Comparison of ENCODE assay signal across 27 mouse cellular contexts in genomic region chr3:122010292-122010691, GRCm38 (mm10). TPM values are rescaled to one million over a fixed set of nuclear protein-coding genes. Genes with fewer than 3 reads are reported as not detected.
"Had no signal": no experiment of that assay in that cellular context is flagged by ENCODE, and none has a peak within 500 bp of the region (broad histone marks: within the 10 kb centered on the region; RNA-seq: fewer than 3 reads in every experiment).

No protein-coding gene starts in this region.

- H3K27ac ChIP-seq: gastrocnemius, adult 2 months; heart, embryonic 10.5 days; hindbrain, embryonic 10.5 days; hindbrain, embryonic 12.5 days; hindbrain, embryonic 14.5 days; intestine, embryonic 15.5 days; layer of hippocampus, adult 2 months; left cerebral cortex, adult 2 months; limb, embryonic 13.5 days; limb, embryonic 15.5 days; liver, embryonic 12.5 days; liver, embryonic 14.5 days had no signal

- H3K4me3 ChIP-seq: gastrocnemius, adult 2 months; heart, embryonic 10.5 days; heart, embryonic 12.5 days; hindbrain, embryonic 10.5 days; hindbrain, embryonic 12.5 days; intestine, embryonic 15.5 days; layer of hippocampus, adult 2 months; left cerebral cortex, adult 2 months; limb, embryonic 13.5 days; limb, embryonic 15.5 days; liver, embryonic 12.5 days had no signal

- H3K4me1 ChIP-seq: heart, embryonic 10.5 days; heart, embryonic 12.5 days; hindbrain, embryonic 10.5 days; hindbrain, embryonic 12.5 days; intestine, embryonic 15.5 days; limb, embryonic 13.5 days; limb, embryonic 15.5 days; liver, embryonic 12.5 days had no signal

- DNase-seq: gastrocnemius, adult 2 months; gastrocnemius, postnatal 10 days; gastrocnemius, postnatal 25 days; heart, adult 18-20 months; heart, postnatal 10 days; heart, postnatal 4 days; kidney, adult 18-20 months; kidney, adult 8-10 months; kidney, postnatal 10 days; kidney, postnatal 25 days; kidney, postnatal 4 days; left cerebral cortex, postnatal 4 days had no signal

- ATAC-seq: hindbrain, embryonic 16.5 days; inflammation-experienced regulatory T-cells, adult 6 months; intestine, embryonic 15.5 days; intestine, postnatal 0 days; liver, embryonic 12.5 days had no signal

RNA-seq across cellular contexts. Expression of gene Abca4, which starts 34.0 kb away (rescaled TPM):
- polyA plus RNA-seq: inflammation-experienced regulatory T-cells, adult 6 months had no signal
